Mouse (Mus musculus) adrenal gland (tissue): Measurements from ENCODE around the gene Olfr1062.
"Not testable (repeated sequence)": the region's sequence is repeated elsewhere in the genome, so short reads cannot be mapped to it uniquely, and the experiment has no call there.

ENCODE experiments used
- intact Hi-C: fragments of 180-260 bp; cut with DNase I; formaldehyde crosslinking; loops from one replicate; pipeline ENCODE4 v1.15.1; 2025
- long read RNA-seq, 2 experiments: library from polyadenylated mRNA; unstranded; transcript quantifications; one replicate each; pipeline ENCODE4 v2.0.0; 2020; ENCODE audit warnings: borderline replicate concordance in 1 of 2; ENCODE audit not compliant: insufficient replicate concordance in 1 of 2

Olfr1062 gene
- long read RNA-seq, experiment 1 = 0 reads
- long read RNA-seq, experiment 2 = 0 reads

GRCm38 (mm10) chr2:86426649-86427048 lies at the start of gene Olfr1062:
Olfr1062 (minus strand) TSS chr2:86426749.
- intact Hi-C loops = not testable (repeated sequence)

DNA sequence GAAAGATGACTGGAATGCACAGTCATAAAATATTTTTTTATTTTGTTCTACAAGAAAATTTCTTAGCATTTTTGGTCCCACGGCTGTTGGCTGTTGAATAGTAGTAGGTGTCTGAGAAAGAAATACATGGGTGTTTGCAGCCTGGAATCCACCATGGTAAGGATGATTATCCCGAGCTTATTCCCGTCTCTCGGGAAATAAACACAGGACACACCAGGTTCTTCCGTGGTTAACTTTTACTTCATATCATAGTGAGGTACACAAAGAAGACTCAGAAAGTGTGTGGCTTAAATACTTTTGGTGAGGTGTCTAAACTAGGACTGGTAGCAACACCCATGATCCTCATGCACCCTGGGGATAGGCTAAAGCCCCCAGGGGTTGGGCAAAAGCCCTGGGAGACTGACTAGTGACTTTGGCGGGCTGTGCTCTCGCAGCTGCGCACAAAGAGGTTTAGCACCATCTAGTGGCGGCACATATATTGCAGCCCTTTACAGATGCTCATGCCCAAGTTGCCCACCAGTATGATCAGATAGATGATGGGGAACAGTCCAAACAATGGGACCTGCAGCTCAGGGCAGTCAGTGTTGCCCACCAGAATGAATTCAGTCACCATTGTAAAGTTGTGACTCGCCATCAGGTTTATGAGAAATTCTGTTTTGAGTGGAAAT lies 38.0 kb upstream of the Olfr1062 start:
- intact Hi-C loops = loop anchor here (2.0 kb wide), 2 partner anchors 740 to 1342 kb away; no protein-coding TSS in a partner anchor

DNA sequence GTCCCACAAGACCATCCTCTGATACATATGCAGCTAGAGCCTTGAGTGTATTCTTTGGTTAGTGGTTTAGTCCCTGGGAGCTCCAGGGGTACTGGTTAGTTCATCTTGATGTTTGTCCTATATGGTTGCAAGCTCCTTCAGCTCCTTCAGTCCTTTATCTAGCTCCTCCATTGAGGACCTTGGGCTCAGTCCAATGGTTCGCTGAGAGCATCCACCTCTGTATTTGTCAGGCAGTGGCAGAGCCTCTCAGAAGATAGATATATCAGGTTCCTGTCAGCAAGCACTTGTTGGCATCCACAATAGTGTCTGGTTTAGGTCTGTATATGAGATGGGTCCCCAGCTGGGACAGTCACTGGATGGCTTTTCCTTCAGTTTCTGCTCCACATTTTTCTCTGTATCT lies 33.9 kb upstream of the Olfr1062 start:
- intact Hi-C loops = no loop called here

DNA sequence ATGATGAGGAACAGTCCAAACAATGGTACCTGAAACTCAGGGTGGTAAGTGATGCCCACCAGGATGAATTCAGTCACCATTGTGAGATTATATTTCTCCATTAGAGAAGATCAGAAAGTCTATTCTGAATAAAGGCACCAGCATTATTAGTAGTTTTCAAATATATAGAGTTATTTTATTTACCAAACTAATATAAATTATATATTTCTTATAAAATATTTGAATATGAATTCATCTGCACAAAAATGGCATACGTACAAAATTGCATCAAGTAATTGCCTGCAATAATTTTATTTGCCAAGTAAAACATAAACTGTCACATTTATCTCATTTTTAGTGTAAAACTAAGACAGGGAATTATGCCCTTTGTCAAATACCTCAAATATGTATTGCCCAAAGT lies 29.6 kb upstream of the Olfr1062 start, which contains the start of gene Olfr1066:
TSS of gene Olfr1066 (minus strand) at position 101 of the 400 bp plus-strand sequence.
- intact Hi-C loops = no loop called here

DNA sequence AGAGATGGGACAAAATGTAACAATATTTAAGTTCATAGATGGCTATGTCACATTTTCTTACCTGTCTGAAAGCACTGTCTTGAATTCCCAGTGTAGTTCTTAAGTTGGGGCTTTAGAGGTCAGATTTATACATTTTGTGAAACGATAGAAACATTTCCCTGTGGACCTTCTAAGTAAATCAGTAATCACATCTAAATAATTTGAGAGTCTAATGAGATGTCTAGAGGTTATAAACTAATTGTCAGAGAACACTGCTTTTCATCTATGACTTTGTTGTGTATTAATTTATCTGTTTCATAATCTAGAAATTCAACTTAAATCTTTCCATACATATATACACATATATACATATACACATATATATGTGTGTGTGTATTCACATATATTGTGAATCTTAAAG lies 23.9 kb upstream of the Olfr1062 start, which contains the start of gene Olfr1065:
TSS of gene Olfr1065 (minus strand) at position 101 of the 400 bp plus-strand sequence.
- intact Hi-C loops = not testable (repeated sequence)

DNA sequence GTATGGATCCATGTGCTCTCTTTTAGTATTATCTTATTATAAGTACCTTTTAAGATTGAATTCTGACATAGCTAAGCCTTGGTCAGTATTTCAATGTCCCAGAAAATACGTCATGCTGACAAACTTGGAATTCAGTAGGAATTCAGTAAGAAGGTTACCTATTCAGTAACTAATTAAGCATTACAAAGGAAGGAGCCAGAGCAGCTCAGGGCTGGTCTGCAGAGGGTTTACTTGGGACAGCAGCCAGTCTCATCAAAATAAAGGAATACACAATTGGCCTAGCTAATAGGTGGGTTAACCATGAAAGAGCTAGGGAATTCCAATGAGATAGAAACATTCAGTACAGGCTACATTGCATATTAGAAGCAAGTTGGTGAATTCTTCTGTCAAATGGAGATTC lies 15.6 kb upstream of the Olfr1062 start:
- intact Hi-C loops = not testable (repeated sequence)

DNA sequence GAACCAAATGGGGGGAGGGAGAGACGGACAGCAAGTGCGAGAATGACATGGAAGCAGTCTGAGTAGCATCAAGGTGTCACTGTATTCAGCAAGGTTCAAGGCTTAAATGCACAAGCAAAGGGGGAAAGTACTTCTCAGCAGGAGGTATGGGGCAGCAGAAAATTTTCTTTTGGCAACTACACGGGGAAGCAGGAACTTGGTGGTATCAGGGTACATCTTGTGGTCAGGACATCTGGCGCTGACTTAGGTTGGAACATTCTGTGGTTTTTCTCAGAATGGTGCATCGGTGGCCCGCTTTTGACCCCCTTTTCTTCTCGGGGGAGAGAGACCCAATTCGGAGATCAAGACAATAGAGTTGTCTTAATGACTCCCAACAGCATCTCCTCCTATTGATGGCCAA lies 2.0 kb upstream of the Olfr1062 start:
- intact Hi-C loops = not testable (repeated sequence)

GRCm38 (mm10) chr2:86413950-86414349 lies 12.6 kb downstream of the Olfr1062 start, which contains the start of gene Olfr1061:
Olfr1061 (minus strand) TSS chr2:86414050.
- intact Hi-C loops = no loop called here

DNA sequence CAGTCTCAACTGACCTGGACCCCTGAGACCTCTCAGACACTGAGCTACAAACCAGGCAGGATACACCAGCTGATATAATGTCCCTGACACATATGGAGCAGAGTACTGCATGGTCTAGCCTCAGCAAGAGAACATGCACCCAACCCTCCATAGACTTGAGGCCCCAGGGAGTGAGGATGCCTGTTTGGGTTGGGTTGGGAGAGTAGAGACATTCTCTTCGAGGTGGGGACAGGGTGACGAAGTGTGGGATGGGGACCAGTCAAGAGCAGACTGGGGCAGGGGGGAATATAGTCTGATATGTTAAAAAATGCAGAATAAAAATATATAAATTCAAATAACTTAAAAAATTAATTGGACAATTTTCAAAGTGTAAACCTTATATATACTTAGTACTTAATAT lies 31.4 kb downstream of the Olfr1062 start:
- intact Hi-C loops = no loop called here

DNA sequence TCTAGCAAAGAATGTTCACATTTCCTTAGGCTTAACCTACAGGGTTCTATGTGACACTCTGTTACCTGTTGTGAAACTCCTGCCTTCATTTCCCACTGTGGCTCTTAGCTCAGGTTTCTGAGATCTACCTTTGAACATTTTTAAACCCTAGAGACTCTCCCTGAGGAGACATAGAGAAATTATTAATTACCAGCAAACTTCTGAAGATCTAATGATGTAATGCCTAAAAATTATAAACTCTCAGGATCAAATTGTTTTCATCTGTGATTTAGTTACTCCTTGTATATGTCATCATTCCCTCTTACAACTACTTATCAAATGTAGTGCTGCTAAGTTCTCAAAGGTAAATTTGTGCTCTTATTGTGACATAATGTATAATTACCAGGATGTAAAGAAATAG lies 38.1 kb downstream of the Olfr1062 start, which contains the start of gene Olfr1058:
TSS of gene Olfr1058 (minus strand) at position 101 of the 400 bp plus-strand sequence.
- intact Hi-C loops = not testable (repeated sequence)

GRCm38 (mm10) chr2:86378293-86378692 lies 48.3 kb downstream of the Olfr1062 start, which contains the start of gene Olfr1057:
Olfr1057 (minus strand) TSS chr2:86378393.
- intact Hi-C loops = no loop called here
